Mouse (Mus musculus): ENCODE results near the gene Zmynd10.

GRCm38 (mm10) chr9:107508266-107508665, 38.8 kb upstream of the Zmynd10 start:
- no peak for TF ChIP-seq CTCF (IDR thresholded peaks at IDR 0.05; ENCODE audit: low read depth)
- no peak for TF ChIP-seq EP300 (IDR thresholded peaks at IDR 0.05; ENCODE audit: low read depth)

Measured in liver, embryonic 14.5 days (tissue).